Mouse (Mus musculus) bone marrow, adult 2 months (tissue): ENCODE data around the gene Hsf5.

Experiments
- CTCF ChIP-seq: fragments of 200-500 bp; IDR thresholded peaks from 2 replicates; pipeline ENCODE4 v1.5.1; 2011; ENCODE audit warnings: low read length, control low read depth; ENCODE audit not compliant: control insufficient read depth, insufficient read depth
- POLR2A ChIP-seq: fragments of 200-500 bp; IDR thresholded peaks from 2 replicates; pipeline ENCODE4 v1.6.1; 2011; ENCODE audit warnings: low read depth, mild to moderate bottlenecking, control low read depth, low read length, borderline replicate concordance; ENCODE audit not compliant: control insufficient read depth

- TF ChIP-seq POLR2A (no peak), CTCF (no peak)
These were observed 21.8 kb downstream of the Hsf5 start for GRCm38 (mm10) chr11:87638793-87639192.
